Mouse (Mus musculus): ENCODE results near the gene Morc2a. TPM values are rescaled to one million over a fixed set of nuclear protein-coding genes. Genes with fewer than 3 reads are reported as not detected.

The Morc2a gene
- polyA plus RNA-seq, 1 experiment from 2014 or later = 15.1 TPM

DNA sequence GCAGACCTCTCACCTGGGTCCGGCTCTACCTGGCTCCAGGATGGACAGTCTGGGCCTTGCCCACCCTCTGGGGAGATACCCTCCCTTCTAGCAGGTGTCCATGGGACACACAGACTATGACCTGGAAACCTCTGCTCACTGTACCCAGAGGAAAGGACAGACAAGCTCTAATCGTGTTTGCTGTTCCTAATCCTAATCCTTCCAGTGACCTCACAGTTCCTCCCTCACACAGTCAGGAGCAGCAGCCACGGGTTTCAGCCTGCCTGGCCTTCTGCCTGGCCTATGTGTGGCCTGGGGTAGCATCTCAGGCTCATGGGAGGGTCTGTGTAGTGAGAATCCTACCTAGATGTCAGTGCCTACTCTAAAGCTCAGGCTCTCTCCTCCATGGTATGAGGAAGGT lies 73.9 kb downstream of the Morc2a start:
- H3K4me3 ChIP-seq (ENCODE audit: control insufficient read depth in 1 of 2, insufficient read depth in 1 of 2, low read depth in 1 of 2, low read length in 2 of 2) = no peak overlapping the region
- H3K9me3 ChIP-seq (ENCODE audit: control insufficient read depth, low read length) = no peaks in the 10 kb centered on the region
- H3K27ac ChIP-seq (replicated peaks in 1 of 2; ENCODE audit: control insufficient read depth in 1 of 2, insufficient read depth in 1 of 2, low read depth in 2 of 2, low read length in 2 of 2) = no peak overlapping the region
- 53% methylated on average over 3 of the region's 3 CpGs for WGBS
- no peak overlapping the region for H3K4me2 ChIP-seq (ENCODE audit: low read length)
- H3K36me3 ChIP-seq (ENCODE audit: control insufficient read depth, insufficient read depth, low read length) = no peaks in the 10 kb centered on the region
- peaks cover 4 to 14% of the 10 kb centered on the region in 2 experiments for H3K4me1 ChIP-seq (ENCODE audit: control insufficient read depth in 2 of 2, insufficient read depth in 2 of 2, low read length in 2 of 2)
- no peak overlapping the region for H3K9ac ChIP-seq (ENCODE audit: low read length)
- no peaks in the 10 kb centered on the region for H3K27me3 ChIP-seq (ENCODE audit: control insufficient read depth, insufficient read depth, low read length)
- ATAC-seq (ENCODE audit: insufficient number of reproducible peaks, insufficient read depth, low FRiP score, low read depth) = no peak

DNA sequence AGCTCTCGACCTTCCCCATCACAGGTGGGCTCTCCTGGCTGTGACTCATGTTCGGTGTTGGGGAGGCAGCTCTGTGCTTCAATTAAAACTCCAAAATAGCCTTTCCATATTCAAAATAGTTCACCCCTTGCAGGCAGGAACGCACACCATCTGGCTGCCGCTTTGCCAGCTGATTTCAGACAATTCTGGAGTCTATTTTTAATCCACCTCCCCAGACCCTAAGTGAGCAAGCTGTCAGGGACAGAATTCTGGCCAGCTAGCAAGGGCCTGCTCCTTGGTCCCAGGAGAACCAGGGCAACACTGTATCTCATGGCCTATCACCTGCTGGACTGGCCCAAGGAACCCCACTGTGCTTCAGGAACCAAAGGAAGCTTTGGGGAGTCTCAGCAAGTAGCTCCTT lies 74.9 kb downstream of the Morc2a start:
- Histone ChIP-seq H3K4me3 (ENCODE audit: control insufficient read depth in 1 of 2, insufficient read depth in 1 of 2, low read depth in 1 of 2, low read length in 2 of 2) (no peak overlapping the region), H3K9ac (ENCODE audit: low read length) (no peak overlapping the region), H3K27ac (replicated peaks in 1 of 2; ENCODE audit: control insufficient read depth in 1 of 2, insufficient read depth in 1 of 2, low read depth in 2 of 2, low read length in 2 of 2) (no peak overlapping the region), H3K4me1 (ENCODE audit: control insufficient read depth in 2 of 2, insufficient read depth in 2 of 2, low read length in 2 of 2) (peaks cover 4 to 14% of the 10 kb centered on the region in 2 experiments), H3K4me2 (ENCODE audit: low read length) (no peak overlapping the region), H3K27me3 (ENCODE audit: control insufficient read depth, insufficient read depth, low read length) (no peaks in the 10 kb centered on the region), H3K9me3 (ENCODE audit: control insufficient read depth, low read length) (no peaks in the 10 kb centered on the region), H3K36me3 (ENCODE audit: control insufficient read depth, insufficient read depth, low read length) (no peaks in the 10 kb centered on the region)
- ATAC-seq (ENCODE audit: insufficient number of reproducible peaks, insufficient read depth, low FRiP score, low read depth) = no peak
- 43% methylated on average over 4 of the region's 4 CpGs for WGBS

DNA sequence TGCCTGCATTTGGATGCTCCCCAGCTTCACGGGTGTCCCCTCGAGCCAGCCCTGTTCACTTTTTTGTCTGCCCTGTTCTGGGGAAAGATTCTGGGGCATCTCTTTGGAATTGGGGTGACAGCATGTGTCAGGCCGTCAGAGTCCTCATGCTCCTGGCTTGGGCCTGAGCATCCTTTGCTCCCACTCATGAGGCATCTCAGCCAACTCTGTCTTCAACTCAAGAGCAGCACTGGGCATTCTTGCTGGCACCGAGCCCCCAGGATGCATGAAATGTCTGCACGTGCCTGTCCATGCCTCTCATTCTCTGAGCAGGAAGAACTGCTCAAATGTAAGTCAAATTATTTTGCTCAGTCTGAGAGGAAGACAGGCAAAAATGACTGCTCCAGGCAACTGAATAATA lies 75.7 kb downstream of the Morc2a start:
- Histone ChIP-seq H3K4me2 (ENCODE audit: low read length) (no peak overlapping the region), H3K9ac (ENCODE audit: low read length) (no peak overlapping the region), H3K4me1 (ENCODE audit: control insufficient read depth in 2 of 2, insufficient read depth in 2 of 2, low read length in 2 of 2) (peaks cover 4 to 14% of the 10 kb centered on the region in 2 experiments), H3K36me3 (ENCODE audit: control insufficient read depth, insufficient read depth, low read length) (no peaks in the 10 kb centered on the region), H3K27ac (replicated peaks in 1 of 2; ENCODE audit: control insufficient read depth in 1 of 2, insufficient read depth in 1 of 2, low read depth in 2 of 2, low read length in 2 of 2) (no peak overlapping the region), H3K9me3 (ENCODE audit: control insufficient read depth, low read length) (no peaks in the 10 kb centered on the region), H3K27me3 (ENCODE audit: control insufficient read depth, insufficient read depth, low read length) (no peaks in the 10 kb centered on the region), H3K4me3 (ENCODE audit: control insufficient read depth in 1 of 2, insufficient read depth in 1 of 2, low read depth in 1 of 2, low read length in 2 of 2) (no peak overlapping the region)
- 74% methylated on average over 5 of the region's 5 CpGs for WGBS
- no peak for ATAC-seq (ENCODE audit: insufficient number of reproducible peaks, insufficient read depth, low FRiP score, low read depth)

DNA sequence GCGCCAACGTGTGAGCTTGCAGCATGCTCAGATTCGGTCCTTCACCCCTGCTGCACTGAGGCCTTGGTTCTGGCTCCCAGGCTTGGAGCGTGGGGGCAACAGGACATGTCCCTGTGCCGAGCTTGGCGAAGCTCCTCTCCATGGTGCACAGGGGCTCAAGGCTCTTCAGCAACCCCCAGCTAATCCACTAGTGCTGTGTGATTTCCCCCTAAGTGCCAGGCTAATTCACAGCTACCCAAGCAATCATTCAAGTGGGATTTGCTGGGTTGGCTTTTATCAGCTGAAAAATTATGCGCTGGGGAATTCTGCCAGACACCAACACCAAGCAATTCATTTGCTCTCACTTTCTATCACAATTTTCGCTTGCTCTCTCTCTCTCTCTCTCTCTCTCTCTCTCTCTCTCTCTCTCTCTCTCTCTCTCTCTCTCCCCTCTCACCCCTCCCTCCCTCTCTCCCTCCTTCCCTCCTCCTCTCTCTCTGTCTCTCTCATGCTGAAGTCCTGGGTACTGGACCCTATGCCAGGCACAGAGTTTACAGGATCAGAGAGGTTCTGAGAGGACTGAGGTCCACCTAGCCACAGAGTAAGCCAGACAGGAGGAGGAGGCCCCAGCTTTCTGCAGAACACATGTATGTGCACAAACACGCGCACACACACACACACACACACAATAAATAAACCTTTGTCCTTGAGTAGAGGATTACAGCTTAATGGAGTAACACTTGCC lies 76.5 kb downstream of the Morc2a start:
- no peaks in the 10 kb centered on the region for H3K27me3 ChIP-seq (ENCODE audit: control insufficient read depth, insufficient read depth, low read length)
- H3K27ac ChIP-seq (replicated peaks in 1 of 2; ENCODE audit: control insufficient read depth in 1 of 2, insufficient read depth in 1 of 2, low read depth in 2 of 2, low read length in 2 of 2) = no peak overlapping the region
- no peaks in the 10 kb centered on the region for H3K36me3 ChIP-seq (ENCODE audit: control insufficient read depth, insufficient read depth, low read length)
- no peak overlapping the region for H3K4me3 ChIP-seq (ENCODE audit: control insufficient read depth in 1 of 2, insufficient read depth in 1 of 2, low read depth in 1 of 2, low read length in 2 of 2)
- no peak for ATAC-seq (ENCODE audit: insufficient number of reproducible peaks, insufficient read depth, low FRiP score, low read depth)
- H3K4me2 ChIP-seq (ENCODE audit: low read length) = no peak overlapping the region
- H3K9ac ChIP-seq (ENCODE audit: low read length) = no peak overlapping the region
- 41% methylated on average over 10 of the region's 10 CpGs for WGBS
- peaks cover 4 to 14% of the 10 kb centered on the region in 2 experiments for H3K4me1 ChIP-seq (ENCODE audit: control insufficient read depth in 2 of 2, insufficient read depth in 2 of 2, low read length in 2 of 2)
- no peaks in the 10 kb centered on the region for H3K9me3 ChIP-seq (ENCODE audit: control insufficient read depth, low read length)

DNA sequence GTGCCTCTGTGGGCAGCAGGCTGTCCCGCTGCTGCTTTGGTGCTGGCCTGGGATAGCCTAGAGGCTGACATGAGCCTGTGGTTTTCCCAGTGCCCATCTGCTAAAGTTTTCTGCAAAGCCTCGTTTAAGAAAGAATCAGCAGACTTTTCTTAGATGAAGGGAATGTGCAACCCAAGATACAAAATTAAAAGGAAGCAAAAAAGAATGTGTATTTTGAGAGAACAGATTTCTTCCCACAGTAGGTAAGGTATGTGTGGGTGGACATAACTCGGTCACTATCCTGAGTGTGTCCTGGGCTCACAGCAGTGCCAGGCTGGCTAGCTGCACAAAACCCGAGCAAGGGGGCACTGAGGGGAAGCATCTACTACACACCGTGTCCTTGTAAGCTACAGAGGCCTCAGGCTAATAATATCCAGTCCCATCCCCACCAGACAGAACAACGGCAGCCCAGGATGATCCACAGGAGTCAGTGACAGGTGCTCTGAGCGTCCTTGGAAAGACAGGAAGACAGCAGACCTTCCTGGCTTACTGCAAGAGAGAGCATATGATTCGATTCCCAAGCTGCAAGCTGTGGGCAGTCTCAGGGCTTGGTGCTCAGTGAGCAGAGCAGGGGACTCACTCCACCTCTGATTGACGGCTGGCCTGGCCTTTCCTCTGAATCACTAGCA lies 78.6 kb downstream of the Morc2a start:
- WGBS = 56% methylated on average over 9 of the region's 9 CpGs
- Histone ChIP-seq H3K9me3 (ENCODE audit: control insufficient read depth, low read length) (no peaks in the 10 kb centered on the region), H3K4me1 (ENCODE audit: control insufficient read depth in 2 of 2, insufficient read depth in 2 of 2, low read length in 2 of 2) (peaks cover 4 to 14% of the 10 kb centered on the region in 2 experiments), H3K4me2 (ENCODE audit: low read length) (no peak overlapping the region), H3K9ac (ENCODE audit: low read length) (no peak overlapping the region), H3K27ac (replicated peaks in 1 of 2; ENCODE audit: control insufficient read depth in 1 of 2, insufficient read depth in 1 of 2, low read depth in 2 of 2, low read length in 2 of 2) (no peak overlapping the region), H3K36me3 (ENCODE audit: control insufficient read depth, insufficient read depth, low read length) (no peaks in the 10 kb centered on the region), H3K4me3 (ENCODE audit: control insufficient read depth in 1 of 2, insufficient read depth in 1 of 2, low read depth in 1 of 2, low read length in 2 of 2) (no peak overlapping the region), H3K27me3 (ENCODE audit: control insufficient read depth, insufficient read depth, low read length) (no peaks in the 10 kb centered on the region)
- ATAC-seq (ENCODE audit: insufficient number of reproducible peaks, insufficient read depth, low FRiP score, low read depth) = no peak

DNA sequence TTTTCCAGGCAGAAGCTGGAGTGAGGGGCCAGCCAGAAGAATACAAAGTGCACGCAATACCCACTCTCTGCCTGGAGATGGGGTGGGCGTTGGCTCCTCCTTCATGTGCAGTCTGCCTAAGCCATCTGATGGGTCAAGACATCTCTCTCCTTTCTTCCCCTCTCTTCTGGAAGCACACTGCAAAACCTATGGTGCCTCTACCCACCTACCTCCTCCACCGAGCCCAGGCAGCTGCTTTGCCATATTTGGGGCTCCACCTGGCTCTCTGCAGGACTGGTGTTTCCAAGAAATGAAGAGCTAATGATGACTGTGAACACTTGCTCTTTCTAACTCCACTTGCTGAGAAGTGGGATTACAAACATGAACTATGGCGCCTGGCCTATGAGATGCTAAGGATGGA lies 82.5 kb downstream of the Morc2a start:
- no peak for ATAC-seq (ENCODE audit: insufficient number of reproducible peaks, insufficient read depth, low FRiP score, low read depth)
- H3K36me3 ChIP-seq (ENCODE audit: control insufficient read depth, insufficient read depth, low read length) = no peaks in the 10 kb centered on the region
- no peak overlapping the region for H3K4me3 ChIP-seq (ENCODE audit: control insufficient read depth in 1 of 2, insufficient read depth in 1 of 2, low read depth in 1 of 2, low read length in 2 of 2)
- 80% methylated on average over 4 of the region's 4 CpGs for WGBS
- no peaks in the 10 kb centered on the region for H3K27me3 ChIP-seq (ENCODE audit: control insufficient read depth, insufficient read depth, low read length)
- H3K9me3 ChIP-seq (ENCODE audit: control insufficient read depth, low read length) = no peaks in the 10 kb centered on the region
- no peak overlapping the region for H3K27ac ChIP-seq (replicated peaks in 1 of 2; ENCODE audit: control insufficient read depth in 1 of 2, insufficient read depth in 1 of 2, low read depth in 2 of 2, low read length in 2 of 2)
- no peaks in the 10 kb centered on the region for H3K4me1 ChIP-seq (ENCODE audit: control insufficient read depth in 2 of 2, insufficient read depth in 2 of 2, low read length in 2 of 2)
- H3K4me2 ChIP-seq (ENCODE audit: low read length) = no peak overlapping the region
- H3K9ac ChIP-seq (ENCODE audit: low read length) = no peak overlapping the region

DNA sequence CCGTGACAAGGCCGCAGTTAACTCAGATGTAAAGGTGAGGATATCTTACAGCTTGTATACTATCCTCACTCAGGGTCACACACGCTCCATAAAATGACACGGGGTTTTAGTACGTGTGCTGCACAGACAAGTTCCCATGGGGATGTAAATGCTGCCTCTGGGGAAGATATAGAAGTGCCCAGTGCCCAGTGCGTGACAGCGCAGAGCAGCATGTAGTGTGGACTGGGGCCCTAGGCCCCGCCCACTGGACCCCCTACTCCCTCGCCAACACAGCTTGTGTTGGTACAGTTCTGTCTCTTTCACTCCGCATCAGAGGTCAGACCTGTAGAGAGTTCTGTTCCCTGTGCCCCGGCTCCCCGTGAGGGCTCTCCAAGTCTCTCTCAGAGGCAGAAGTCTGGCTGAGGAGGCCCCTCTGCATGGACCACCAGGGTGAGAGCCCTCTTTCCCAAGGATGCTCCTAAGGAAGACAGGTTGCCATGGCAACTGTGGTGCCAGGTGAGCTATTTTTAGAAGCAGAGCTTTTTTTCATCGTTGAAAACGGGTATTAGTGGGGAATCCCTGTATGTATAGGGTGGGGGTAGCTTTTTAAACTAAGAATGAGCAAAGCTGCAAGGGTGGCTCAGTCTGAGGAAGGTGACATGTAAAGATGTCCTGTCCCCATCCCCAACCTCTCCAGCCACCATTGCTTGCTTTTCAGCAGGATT lies 85.1 kb downstream of the Morc2a start:
- no peak overlapping the region for H3K27ac ChIP-seq (replicated peaks in 1 of 2; ENCODE audit: control insufficient read depth in 1 of 2, insufficient read depth in 1 of 2, low read depth in 2 of 2, low read length in 2 of 2)
- no peaks in the 10 kb centered on the region for H3K4me1 ChIP-seq (ENCODE audit: control insufficient read depth in 2 of 2, insufficient read depth in 2 of 2, low read length in 2 of 2)
- 72% methylated on average over 14 of the region's 14 CpGs for WGBS
- no peak overlapping the region for H3K4me2 ChIP-seq (ENCODE audit: low read length)
- no peak overlapping the region for H3K9ac ChIP-seq (ENCODE audit: low read length)
- H3K9me3 ChIP-seq (ENCODE audit: control insufficient read depth, low read length) = no peaks in the 10 kb centered on the region
- no peak overlapping the region for H3K4me3 ChIP-seq (ENCODE audit: control insufficient read depth in 1 of 2, insufficient read depth in 1 of 2, low read depth in 1 of 2, low read length in 2 of 2)
- no peaks in the 10 kb centered on the region for H3K27me3 ChIP-seq (ENCODE audit: control insufficient read depth, insufficient read depth, low read length)
- no peaks in the 10 kb centered on the region for H3K36me3 ChIP-seq (ENCODE audit: control insufficient read depth, insufficient read depth, low read length)
- no peak for ATAC-seq (ENCODE audit: insufficient number of reproducible peaks, insufficient read depth, low FRiP score, low read depth)

Measured in heart, embryonic 14.5 days (tissue).